Mouse (Mus musculus): ENCODE results near the gene Creb3l2.

DNA sequence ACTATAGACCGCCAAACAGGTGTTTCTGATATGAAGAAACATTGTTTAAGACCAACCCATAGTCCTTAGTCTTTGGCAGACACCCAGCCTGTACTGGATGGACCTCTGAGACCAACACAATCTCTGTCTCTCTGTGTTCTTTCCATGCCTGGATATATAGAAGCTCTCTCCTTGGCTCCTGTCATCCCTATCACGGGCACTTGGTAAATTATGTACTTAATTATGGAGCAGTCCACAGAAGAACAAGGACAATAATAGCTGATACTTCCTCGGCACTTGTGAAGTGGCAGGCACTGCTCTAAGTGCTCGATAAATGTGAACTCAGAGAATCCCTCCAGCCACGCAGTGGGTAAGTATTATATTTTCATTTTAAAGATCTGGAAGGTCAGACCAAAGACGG, 72.2 kb downstream of the Creb3l2 start:
- TF ChIP-seq POLR2A (IDR thresholded peaks at IDR 0.05; ENCODE audit: extremely low read depth, insufficient read depth, low read length) = no peak
- TF ChIP-seq CTCF (IDR thresholded peaks at IDR 0.05; ENCODE audit: extremely low read depth, insufficient read depth, low read length) = no peak
